Mouse (Mus musculus): ENCODE measurements around the gene Zc3h12c.

DNA sequence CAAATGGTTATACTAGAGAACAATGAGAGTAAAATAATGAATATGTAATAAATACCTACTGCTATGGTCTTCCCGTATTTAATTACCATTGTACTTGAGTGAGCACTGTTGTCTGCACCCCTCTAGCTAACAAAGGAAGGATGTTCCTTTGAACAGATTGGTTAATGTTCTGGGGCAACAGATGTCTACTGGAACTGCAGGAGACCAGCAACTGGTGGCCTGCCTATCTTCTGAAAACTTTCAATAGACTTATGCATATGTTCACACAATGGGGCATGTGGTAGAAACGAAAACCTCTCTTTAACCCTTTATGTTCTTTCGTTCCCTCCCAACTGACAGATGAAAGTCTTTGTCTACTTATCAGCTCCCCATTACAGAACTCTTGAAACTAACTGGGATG, 20.1 kb downstream of the Zc3h12c start:
- TF ChIP-seq CTCF (IDR thresholded peaks at IDR 0.05; ENCODE audit: low read depth) (no peak), EP300 (optimal IDR thresholded peaks at IDR 0.05) (no peak)
